Mouse (Mus musculus) layer of hippocampus, adult 8-10 months (tissue): Measurements from ENCODE around the gene Pmm1. TPM values are rescaled to one million over a fixed set of nuclear protein-coding genes. Genes with fewer than 3 reads are reported as not detected.
"Not testable (repeated sequence)": the region's sequence is repeated elsewhere in the genome, so short reads cannot be mapped to it uniquely, and the experiment has no call there.

Experiments used
- DNase-seq, 2 experiments: peaks; one replicate each; pipeline ENCODE4 v3.0.0; 2022; ENCODE audit warnings: low spot score in 2 of 2
- total RNA-seq, 4 experiments: library from RNA; stranded (reverse); gene quantifications; 2 replicates each; pipeline ENCODE4 v1.2.4; 2022

The Pmm1 gene
- total RNA-seq, 4 experiments from 2014 or later: 190 to 206 (median 199) TPM

DNA sequence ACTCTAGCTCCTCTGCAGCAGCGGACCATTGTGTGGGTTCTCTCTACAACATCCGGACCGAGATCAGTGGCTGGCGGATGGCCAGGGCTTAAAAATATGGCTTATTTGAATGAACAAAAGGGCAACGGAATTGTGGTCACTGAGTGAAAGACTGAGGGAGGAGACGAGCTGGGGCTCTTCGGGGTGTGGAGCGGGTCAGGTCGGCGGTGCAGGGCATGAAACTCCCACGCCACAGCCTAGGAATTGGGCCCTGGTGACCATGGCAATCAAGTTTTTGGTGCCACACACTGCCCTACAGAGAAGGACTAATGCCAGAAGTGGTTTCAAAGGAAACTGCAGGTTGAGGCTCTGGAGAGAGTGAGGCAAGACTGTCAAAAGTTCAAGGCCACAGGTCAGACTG lies 32.5 kb downstream of the Pmm1 start:
- DNase-seq: peak in 1 of 2 experiments; percentile 59

- no peak for DNase-seq
Measured at GRCm38 (mm10) chr15:81927741-81928140, 33.0 kb downstream of the Pmm1 start.

DNA sequence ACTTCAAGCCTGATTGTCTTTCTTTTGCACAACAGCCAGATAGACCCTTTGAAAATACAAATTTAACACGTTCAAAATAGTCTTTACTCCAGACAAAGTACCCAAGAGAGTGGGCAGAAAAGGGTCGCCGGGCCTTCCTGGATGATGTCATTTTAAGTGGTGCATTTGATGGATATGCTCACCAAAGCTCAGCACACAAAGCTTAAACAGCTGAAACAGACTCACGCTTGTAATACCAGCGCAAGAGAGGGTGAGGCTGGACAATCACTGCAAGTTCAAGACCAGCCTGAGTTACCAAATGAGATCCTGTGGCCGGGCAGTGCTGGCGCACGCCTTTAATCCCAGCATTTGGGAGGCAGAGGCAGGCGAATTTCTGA lies 34.3 kb downstream of the Pmm1 start:
- no peak for DNase-seq

DNA sequence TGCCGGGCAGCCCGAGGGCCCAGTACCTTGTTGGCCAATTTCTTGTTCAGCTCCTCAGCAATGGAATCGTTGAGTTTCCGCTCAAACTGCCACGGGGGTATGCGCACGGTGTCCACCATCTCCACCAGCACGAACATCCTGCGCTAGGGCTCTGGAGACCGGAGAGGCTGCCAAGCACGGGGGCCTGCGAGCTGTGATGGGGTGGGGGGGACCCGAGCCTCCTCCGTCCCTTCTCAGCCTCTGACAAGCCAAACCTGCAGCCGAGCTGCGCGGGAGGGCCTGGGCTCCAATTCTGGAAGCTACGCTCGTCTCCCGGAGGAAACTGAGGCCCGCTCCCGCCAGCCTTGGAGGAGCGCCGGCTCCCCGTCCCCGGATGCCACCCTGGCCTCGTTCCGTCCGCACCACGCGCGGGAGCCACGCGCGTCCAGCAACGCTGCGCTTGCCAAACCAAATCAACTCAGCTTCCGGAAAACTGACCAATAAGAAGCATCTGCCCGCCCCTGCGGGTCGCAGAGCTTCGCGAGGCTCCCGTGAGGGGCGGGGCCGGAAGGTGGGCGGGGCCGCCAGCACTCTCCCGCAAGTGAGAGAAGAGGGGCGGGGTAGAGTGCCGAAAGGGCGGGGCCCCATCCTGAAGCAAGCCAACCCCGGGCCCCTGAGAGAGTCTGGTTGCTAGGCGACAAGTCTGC lies 34.8 kb downstream of the Pmm1 start, which contains the start of gene Polr3h:
Polr3h (minus strand) TSS at position 481 of the 686 bp plus-strand sequence.
- peak; percentile 91 to 94 for DNase-seq

DNA sequence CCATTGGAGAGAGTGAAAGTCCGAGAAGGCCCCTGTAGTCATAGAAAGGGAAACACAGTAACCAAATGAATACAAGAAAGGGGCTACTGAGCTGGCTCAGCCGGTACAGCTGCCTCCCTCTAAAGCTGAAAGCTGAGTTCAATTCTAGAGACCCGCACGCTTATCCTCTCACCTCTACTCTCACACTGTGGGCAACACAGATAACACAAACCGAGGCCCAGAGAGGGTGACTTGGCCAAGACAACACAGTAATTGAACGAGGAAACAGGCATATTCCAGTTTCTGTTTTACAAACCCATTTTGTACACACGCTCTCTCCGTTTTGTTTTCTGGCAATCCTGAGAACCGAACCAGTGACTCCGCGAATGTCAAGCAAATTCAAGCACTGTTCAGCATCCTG lies 35.8 kb downstream of the Pmm1 start:
- DNase-seq: no peak

DNA sequence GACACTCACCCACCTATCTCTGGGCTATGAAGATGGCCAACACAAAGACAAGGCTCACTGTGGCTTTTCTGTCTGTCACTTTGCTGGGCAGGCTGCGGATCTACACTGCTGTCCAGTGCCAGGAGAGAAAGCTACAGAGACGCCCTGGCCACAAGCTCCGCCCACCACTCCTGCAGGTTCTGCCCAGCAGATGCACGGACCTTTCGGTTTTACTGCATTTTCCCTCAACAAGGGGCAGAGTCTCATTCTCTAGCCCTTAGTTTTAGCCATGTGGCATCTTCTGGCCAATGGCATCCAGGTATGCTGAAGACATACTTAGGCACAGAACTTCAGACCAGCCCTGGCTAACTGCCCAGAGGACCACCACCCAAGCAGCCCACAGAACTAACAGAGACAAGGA lies 39.5 kb downstream of the Pmm1 start:
- DNase-seq: no peak

- peak in 1 of 2 experiments; percentile 55 for DNase-seq
Measured at GRCm38 (mm10) chr15:81920546-81921217, 40.0 kb downstream of the Pmm1 start.

- DNase-seq: no peak
Measured at GRCm38 (mm10) chr15:81919062-81919461, 41.7 kb downstream of the Pmm1 start.

GRCm38 (mm10) chr15:81917621-81918463 lies 42.9 kb downstream of the Pmm1 start:
- DNase-seq: peak in 1 of 2 experiments; percentile 60

GRCm38 (mm10) chr15:81917201-81917600 lies 43.5 kb downstream of the Pmm1 start:
- DNase-seq: no peak

DNA sequence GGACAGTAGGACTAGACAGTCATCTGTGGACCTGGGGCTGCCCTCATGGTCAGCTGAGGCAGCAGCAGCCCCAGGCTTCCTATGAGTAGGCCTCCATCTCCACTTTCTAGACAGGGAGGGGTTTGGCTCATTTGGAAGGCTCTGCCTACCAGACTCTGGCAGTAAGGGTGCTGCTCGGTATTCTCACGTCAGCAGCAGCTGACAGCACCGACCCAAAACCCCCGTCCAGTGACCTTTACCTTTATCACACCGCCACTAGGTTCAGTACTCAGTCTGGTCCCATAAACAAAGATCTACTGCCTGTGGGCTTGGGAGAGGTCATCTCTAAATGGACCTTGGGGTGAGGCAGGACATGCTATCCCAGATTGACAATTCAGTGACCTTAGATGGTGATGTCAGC lies 45.1 kb downstream of the Pmm1 start:
- DNase-seq: no peak

- DNase-seq: no peak
Measured at GRCm38 (mm10) chr15:81914668-81915067, 46.1 kb downstream of the Pmm1 start.

- no peak for DNase-seq
Measured at GRCm38 (mm10) chr15:81912498-81912897, 48.2 kb downstream of the Pmm1 start.

- not testable (repeated sequence) for DNase-seq
Measured at GRCm38 (mm10) chr15:81908767-81909166, 52.0 kb downstream of the Pmm1 start.

GRCm38 (mm10) chr15:81907953-81908352 lies 52.8 kb downstream of the Pmm1 start:
- DNase-seq: no peak

DNA sequence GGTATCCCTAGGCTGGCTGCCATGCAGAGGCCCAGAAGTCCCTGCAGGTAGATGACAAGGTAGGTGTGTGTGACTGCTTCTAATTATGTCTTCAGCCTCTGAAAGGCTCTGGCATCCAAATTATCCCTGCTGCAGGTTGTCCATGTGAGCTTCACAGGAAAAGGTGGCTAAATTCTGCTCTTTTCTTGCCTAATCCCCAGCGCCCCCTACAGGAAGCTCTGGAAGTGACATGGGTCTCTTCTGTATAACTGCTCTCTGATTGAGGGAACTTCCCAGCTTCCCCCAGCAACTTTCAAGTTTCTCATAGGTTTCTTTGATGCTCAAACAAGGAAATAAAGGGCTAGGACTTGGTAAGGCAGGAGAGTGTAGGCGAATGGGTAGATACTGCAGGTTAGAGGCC lies 55.8 kb downstream of the Pmm1 start:
- peak in 1 of 2 experiments; percentile 78 for DNase-seq

Other genes with a start within 250 kb of the Pmm1 start
- gene Zc3h7b, start 215.9 kb downstream of the Pmm1 start, total RNA-seq: 100 to 1,000 TPM; 123 to 147 (median 135) TPM
- gene Rangap1, start 215.4 kb downstream of the Pmm1 start, total RNA-seq: 100 to 1,000 TPM; 157 to 176 (median 168) TPM
- 100 to 1,000 TPM; 227 to 350 (median 284) TPM for gene Tef, start 158.5 kb downstream of the Pmm1 start, total RNA-seq
- gene Tob2, start 102.1 kb downstream of the Pmm1 start, total RNA-seq: 10 to 100 TPM; 24.8 to 39.6 (median 30.6) TPM
- 10 to 100 TPM; 35.7 to 44.3 (median 36.7) TPM for gene Phf5a, start 89.0 kb downstream of the Pmm1 start, total RNA-seq
- 100 to 1,000 TPM; 456 to 502 (median 473) TPM for gene Aco2, start 88.6 kb downstream of the Pmm1 start, total RNA-seq
- gene Polr3h, start 34.7 kb downstream of the Pmm1 start, total RNA-seq: 10 to 100 TPM; 39.5 to 50.1 (median 47.8) TPM
- 10 to 100 TPM; 63.2 to 67.4 (median 65.9) TPM for gene Csdc2, start 24.2 kb downstream of the Pmm1 start, total RNA-seq
- gene 1700029P11Rik, start 19.6 kb upstream of the Pmm1 start, total RNA-seq: not detected
- gene Xrcc6, start 26.9 kb upstream of the Pmm1 start, total RNA-seq: 10 to 100 TPM; 27.4 to 35.4 (median 28.9) TPM
- 100 to 1,000 TPM in 2 of 4 experiments, 10 to 100 TPM in 2; 90.4 to 112 (median 101) TPM for gene Desi1, start 72.9 kb upstream of the Pmm1 start, total RNA-seq
- gene Snu13, start 86.7 kb upstream of the Pmm1 start, total RNA-seq: 100 to 1,000 TPM in 3 of 4 experiments, 10 to 100 TPM in 1; 98.4 to 120 (median 115) TPM
- gene 4930407I10Rik, start 98.2 kb upstream of the Pmm1 start, total RNA-seq: not detected
- gene Mei1, start 109.1 kb upstream of the Pmm1 start, total RNA-seq: under 1 TPM; 0.35 to 0.87 (median 0.66) TPM
- gene Ccdc134, start 167.0 kb upstream of the Pmm1 start, total RNA-seq: 10 to 100 TPM; 10.4 to 14.3 (median 13.0) TPM
- 100 to 1,000 TPM; 175 to 214 (median 189) TPM for gene Srebf2, start 186.3 kb upstream of the Pmm1 start, total RNA-seq